Mouse (Mus musculus): Measurements from ENCODE around the gene Cer1. TPM values are rescaled to one million over a fixed set of nuclear protein-coding genes. Genes with fewer than 3 reads are reported as not detected.

Gene Cer1
- total and polyA plus RNA-seq, 3 experiments, result not detected

GRCm38 (mm10) chr4:82891566-82891965 is 6.6 kb upstream of the Cer1 start:
- Histone ChIP-seq H3K9me3 (replicated peaks) (no peaks in the 10 kb centered on the region), H3K4me3 (ENCODE audit: low read depth, low read length) (no peak overlapping the region), H3K27me3 (ENCODE audit: insufficient read depth, low read length) (peaks cover 2% of the 10 kb centered on the region; the same call in 1 of the 2 replicates), H3K4me1 (ENCODE audit: insufficient read depth, low read depth, low read length) (no peaks in the 10 kb centered on the region), H3K36me3 (replicated peaks) (no peaks in the 10 kb centered on the region)
- DNase-seq (ENCODE audit: low spot score) (no peak), ATAC-seq (ENCODE audit: extremely low read depth, insufficient number of reproducible peaks, low FRiP score, poor library complexity, severe bottlenecking) (no peak)
- TF ChIP-seq GATA2 (IDR thresholded peaks at IDR 0.05; ENCODE audit: borderline replicate concordance, low read depth, low read length) (no peak), GATA1 (IDR thresholded peaks at IDR 0.05; ENCODE audit: borderline replicate concordance, low read length) (no peak), TAL1 (conservative IDR thresholded peaks at IDR 0.05; ENCODE audit: low read depth, low read length) (no peak), POLR2AphosphoS5 (IDR thresholded peaks at IDR 0.05; ENCODE audit: insufficient replicate concordance, low read depth, low read length) (no peak), CTCF (IDR thresholded peaks at IDR 0.05; ENCODE audit: low read depth, low read length) (no peak)

GRCm38 (mm10) chr4:82891049-82891448 is 6.1 kb upstream of the Cer1 start:
- TF ChIP-seq GATA1 (IDR thresholded peaks at IDR 0.05; ENCODE audit: borderline replicate concordance, low read length) (no peak), TAL1 (conservative IDR thresholded peaks at IDR 0.05; ENCODE audit: low read depth, low read length) (no peak), POLR2AphosphoS5 (IDR thresholded peaks at IDR 0.05; ENCODE audit: insufficient replicate concordance, low read depth, low read length) (no peak), CTCF (IDR thresholded peaks at IDR 0.05; ENCODE audit: low read depth, low read length) (no peak), GATA2 (IDR thresholded peaks at IDR 0.05; ENCODE audit: borderline replicate concordance, low read depth, low read length) (no peak)
- Histone ChIP-seq H3K4me3 (ENCODE audit: low read depth, low read length) (no peak overlapping the region), H3K36me3 (replicated peaks) (no peaks in the 10 kb centered on the region), H3K27me3 (ENCODE audit: insufficient read depth, low read length) (peaks cover 2% of the 10 kb centered on the region; the same call in 1 of the 2 replicates), H3K9me3 (replicated peaks) (no peaks in the 10 kb centered on the region), H3K4me1 (ENCODE audit: insufficient read depth, low read depth, low read length) (no peaks in the 10 kb centered on the region)
- ATAC-seq (ENCODE audit: extremely low read depth, insufficient number of reproducible peaks, low FRiP score, poor library complexity, severe bottlenecking) (no peak), DNase-seq (ENCODE audit: low spot score) (no peak)

- no peak overlapping the region for H3K4me3 ChIP-seq (ENCODE audit: low read depth, low read length)
- H3K4me1 ChIP-seq (ENCODE audit: insufficient read depth, low read depth, low read length), result no peaks in the 10 kb centered on the region
- H3K36me3 ChIP-seq (replicated peaks), result no peaks in the 10 kb centered on the region
- no peaks in the 10 kb centered on the region for H3K9me3 ChIP-seq (replicated peaks)
- DNase-seq (ENCODE audit: low spot score), result no peak
- H3K27me3 ChIP-seq (ENCODE audit: insufficient read depth, low read length), result peaks cover 2% of the 10 kb centered on the region; the same call in 1 of the 2 replicates
- no peak for ATAC-seq (ENCODE audit: extremely low read depth, insufficient number of reproducible peaks, low FRiP score, poor library complexity, severe bottlenecking)
- TF ChIP-seq POLR2AphosphoS5 (IDR thresholded peaks at IDR 0.05; ENCODE audit: insufficient replicate concordance, low read depth, low read length) (no peak), TAL1 (conservative IDR thresholded peaks at IDR 0.05; ENCODE audit: low read depth, low read length) (no peak), CTCF (IDR thresholded peaks at IDR 0.05; ENCODE audit: low read depth, low read length) (no peak), GATA1 (IDR thresholded peaks at IDR 0.05; ENCODE audit: borderline replicate concordance, low read length) (no peak), GATA2 (IDR thresholded peaks at IDR 0.05; ENCODE audit: borderline replicate concordance, low read depth, low read length) (no peak)
These were observed 5.6 kb upstream of the Cer1 start for GRCm38 (mm10) chr4:82890585-82890984.

- H3K4me3 ChIP-seq (ENCODE audit: low read depth, low read length), result no peak overlapping the region
- TF ChIP-seq GATA2 (IDR thresholded peaks at IDR 0.05; ENCODE audit: borderline replicate concordance, low read depth, low read length), result no peak
- no peak for TF ChIP-seq CTCF (IDR thresholded peaks at IDR 0.05; ENCODE audit: low read depth, low read length)
- TF ChIP-seq GATA1 (IDR thresholded peaks at IDR 0.05; ENCODE audit: borderline replicate concordance, low read length), result no peak
- TF ChIP-seq TAL1 (conservative IDR thresholded peaks at IDR 0.05; ENCODE audit: low read depth, low read length), result no peak
- no peak for TF ChIP-seq POLR2AphosphoS5 (IDR thresholded peaks at IDR 0.05; ENCODE audit: insufficient replicate concordance, low read depth, low read length)
- peaks cover 2% of the 10 kb centered on the region; the same call in 1 of the 2 replicates for H3K27me3 ChIP-seq (ENCODE audit: insufficient read depth, low read length)
- no peaks in the 10 kb centered on the region for H3K36me3 ChIP-seq (replicated peaks)
- no peak for ATAC-seq (ENCODE audit: extremely low read depth, insufficient number of reproducible peaks, low FRiP score, poor library complexity, severe bottlenecking)
- no peaks in the 10 kb centered on the region; the same call in 1 of the 2 replicates for H3K9me3 ChIP-seq (replicated peaks)
- H3K4me1 ChIP-seq (ENCODE audit: insufficient read depth, low read depth, low read length), result no peaks in the 10 kb centered on the region
- no peak for DNase-seq (ENCODE audit: low spot score)
These were observed 1.2 kb upstream of the Cer1 start for GRCm38 (mm10) chr4:82886148-82886547.

GRCm38 (mm10) chr4:82885535-82885913 is 576 bp upstream of the Cer1 start:
- no peak for DNase-seq (ENCODE audit: low spot score)
- no peak overlapping the region for H3K4me3 ChIP-seq (ENCODE audit: low read depth, low read length)
- H3K4me1 ChIP-seq (ENCODE audit: insufficient read depth, low read depth, low read length), result no peaks in the 10 kb centered on the region
- H3K36me3 ChIP-seq (replicated peaks), result no peaks in the 10 kb centered on the region
- peaks cover 2% of the 10 kb centered on the region; the same call in 1 of the 2 replicates for H3K27me3 ChIP-seq (ENCODE audit: insufficient read depth, low read length)
- no peak for ATAC-seq (ENCODE audit: extremely low read depth, insufficient number of reproducible peaks, low FRiP score, poor library complexity, severe bottlenecking)
- no peak for TF ChIP-seq GATA2 (IDR thresholded peaks at IDR 0.05; ENCODE audit: borderline replicate concordance, low read depth, low read length)
- TF ChIP-seq TAL1 (conservative IDR thresholded peaks at IDR 0.05; ENCODE audit: low read depth, low read length), result no peak
- no peak for TF ChIP-seq POLR2AphosphoS5 (IDR thresholded peaks at IDR 0.05; ENCODE audit: insufficient replicate concordance, low read depth, low read length)
- no peak for TF ChIP-seq CTCF (IDR thresholded peaks at IDR 0.05; ENCODE audit: low read depth, low read length)
- TF ChIP-seq GATA1 (IDR thresholded peaks at IDR 0.05; ENCODE audit: borderline replicate concordance, low read length), result no peak
- H3K9me3 ChIP-seq (replicated peaks), result no peaks in the 10 kb centered on the region; the same call in 1 of the 2 replicates

GRCm38 (mm10) chr4:82882500-82882899 is 2.4 kb downstream of the Cer1 start:
- Histone ChIP-seq H3K9me3 (replicated peaks) (no peaks in the 10 kb centered on the region; the same call in 1 of the 2 replicates), H3K27me3 (ENCODE audit: insufficient read depth, low read length) (peaks cover 2% of the 10 kb centered on the region; the same call in 1 of the 2 replicates), H3K4me1 (ENCODE audit: insufficient read depth, low read depth, low read length) (no peaks in the 10 kb centered on the region), H3K36me3 (replicated peaks) (no peaks in the 10 kb centered on the region), H3K4me3 (ENCODE audit: low read depth, low read length) (no peak overlapping the region)
- TF ChIP-seq GATA2 (IDR thresholded peaks at IDR 0.05; ENCODE audit: borderline replicate concordance, low read depth, low read length), result no peak
- TF ChIP-seq CTCF (IDR thresholded peaks at IDR 0.05; ENCODE audit: low read depth, low read length), result no peak
- no peak for TF ChIP-seq TAL1 (conservative IDR thresholded peaks at IDR 0.05; ENCODE audit: low read depth, low read length)
- no peak for TF ChIP-seq GATA1 (IDR thresholded peaks at IDR 0.05; ENCODE audit: borderline replicate concordance, low read length)
- TF ChIP-seq POLR2AphosphoS5 (IDR thresholded peaks at IDR 0.05; ENCODE audit: insufficient replicate concordance, low read depth, low read length), result no peak
- no peak for DNase-seq (ENCODE audit: low spot score)
- no peak for ATAC-seq (ENCODE audit: extremely low read depth, insufficient number of reproducible peaks, low FRiP score, poor library complexity, severe bottlenecking)
